Mouse (Mus musculus) CD4-positive, CD25-positive, alpha-beta regulatory T cell, adult 4 months (primary cell): ENCODE measurements around the gene Mllt6. TPM values are rescaled to one million over a fixed set of nuclear protein-coding genes. Genes with fewer than 3 reads are reported as not detected.
A peak's percentile ranks its signal among the peaks of the same experiment; 100 is the strongest.
"Not testable (repeated sequence)": the region's sequence is repeated elsewhere in the genome, so short reads cannot be mapped to it uniquely, and the experiment has no call there.

ENCODE experiments used
- ATAC-seq: one replicate; pipeline ENCODE4 v1.8.0; 2017
- polyA plus RNA-seq, 2 experiments: library from polyadenylated mRNA; unstranded; fragments of 100-300 nt; shearing (Covaris generic); gene quantifications; one replicate each; pipeline ENCODE4 v1.2.1; 2017

Mllt6 gene
- polyA plus RNA-seq, 2 experiments from 2014 or later = 8.0 to 14.1 TPM

- no peak for ATAC-seq
Observed at GRCm38 (mm10) chr11:97697199-97697890, 34.1 kb downstream of the Mllt6 start.

DNA sequence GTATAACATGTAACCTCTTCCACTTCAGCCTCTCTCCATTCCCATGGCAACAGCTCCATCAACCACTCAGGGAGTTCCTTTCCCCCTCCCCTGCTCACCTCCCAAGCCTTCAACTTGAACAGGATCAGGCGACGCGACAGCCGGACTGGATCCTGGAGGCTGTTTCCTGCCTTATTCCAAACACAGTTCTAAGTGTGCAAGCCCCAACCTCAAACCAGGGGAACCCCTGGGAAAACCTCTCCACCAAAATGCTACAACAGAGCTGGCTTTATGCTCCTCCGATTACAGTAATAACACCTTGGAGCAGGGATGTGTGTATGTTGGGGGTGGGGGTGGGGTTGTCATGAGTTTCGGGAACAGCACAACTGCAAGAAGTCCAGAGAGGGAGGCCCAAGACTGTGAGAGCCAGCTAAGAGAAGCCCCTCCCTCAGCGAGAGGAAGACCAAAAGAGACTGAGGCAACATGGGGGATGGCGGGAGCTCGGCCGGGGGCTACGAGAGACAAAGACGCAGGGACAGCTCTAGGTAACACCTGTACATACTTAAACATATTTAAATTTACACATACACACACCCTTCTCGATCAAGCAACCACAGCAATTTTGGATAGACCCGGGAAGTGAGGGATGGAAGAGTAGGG lies 34.8 kb downstream of the Mllt6 start:
- no peak for ATAC-seq

GRCm38 (mm10) chr11:97698741-97699611 lies 35.8 kb downstream of the Mllt6 start:
- ATAC-seq = no peak

DNA sequence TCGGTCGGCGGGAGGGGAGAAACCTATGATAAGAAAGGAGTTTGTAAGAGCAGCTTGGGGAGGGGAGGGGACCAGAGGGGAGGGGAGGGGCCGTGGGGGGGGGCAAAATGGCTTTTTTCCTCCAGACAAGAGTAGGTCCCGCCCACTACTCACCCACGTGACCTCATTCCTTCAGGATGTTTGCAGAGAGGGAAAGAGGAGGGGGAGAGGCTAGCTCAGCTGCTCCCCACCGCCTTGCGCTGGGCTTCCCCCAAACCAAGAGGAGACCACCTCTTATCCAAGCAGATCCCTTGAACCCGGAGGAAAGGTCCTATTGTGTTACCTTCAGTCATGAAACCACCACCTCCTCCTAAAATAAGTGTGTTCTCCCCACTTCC lies 36.4 kb downstream of the Mllt6 start:
- no peak for ATAC-seq

GRCm38 (mm10) chr11:97700003-97700745 lies 37.0 kb downstream of the Mllt6 start, which contains the start of gene Pcgf2:
Pcgf2 (minus strand) TSS chr11:97700497.
- peak; percentile 4 for ATAC-seq

GRCm38 (mm10) chr11:97700746-97701580 lies 37.7 kb downstream of the Mllt6 start:
- no peak for ATAC-seq

DNA sequence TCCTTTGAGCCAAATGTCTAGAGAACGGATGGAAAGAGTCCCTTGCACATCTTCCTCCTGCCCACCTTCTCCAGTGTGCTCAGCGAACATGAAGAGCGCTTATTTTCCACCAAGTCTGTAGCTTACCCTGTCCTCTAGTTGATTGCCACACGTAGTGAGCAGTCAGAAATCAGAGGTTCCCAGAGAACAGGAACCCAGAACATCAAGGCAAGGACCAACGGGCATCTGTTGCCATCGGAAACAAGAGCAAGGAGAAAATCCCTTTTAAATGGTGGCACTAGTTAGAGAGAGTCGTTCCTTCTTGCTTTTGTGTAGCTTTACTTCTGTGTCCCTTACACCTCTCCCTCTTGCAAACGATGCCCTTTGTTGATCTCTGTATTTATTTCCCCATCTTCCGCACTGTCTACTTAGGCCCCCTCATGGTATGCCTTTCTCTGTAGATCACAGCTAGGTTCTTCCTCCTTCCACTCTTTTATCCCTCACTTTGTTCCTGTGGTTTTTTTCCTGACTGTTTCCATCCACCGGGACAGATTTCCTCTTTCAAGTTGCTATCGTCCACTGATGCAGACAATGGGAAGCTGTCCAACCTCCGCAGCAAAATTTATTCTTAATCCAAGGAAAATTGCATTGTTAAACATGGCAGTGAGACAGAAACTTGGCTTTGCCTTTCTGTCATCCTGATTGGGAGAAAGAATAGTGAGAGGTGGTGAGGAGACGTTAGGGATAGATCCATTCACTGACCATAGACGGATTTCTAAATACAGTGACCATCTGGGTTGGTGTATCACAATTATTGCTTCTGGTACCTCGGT lies 38.6 kb downstream of the Mllt6 start:
- no peak for ATAC-seq

GRCm38 (mm10) chr11:97702393-97702745 lies 39.2 kb downstream of the Mllt6 start:
- peak; percentile 33 for ATAC-seq

- ATAC-seq = peak; percentile 90
Observed at GRCm38 (mm10) chr11:97703039-97703826, 40.0 kb downstream of the Mllt6 start, which contains the start of gene Psmb3. Psmb3 (plus strand) TSS chr11:97703399.

- not testable (repeated sequence) for ATAC-seq
Observed at GRCm38 (mm10) chr11:97710067-97710466, 46.9 kb downstream of the Mllt6 start.

GRCm38 (mm10) chr11:97711200-97711900 lies 48.1 kb downstream of the Mllt6 start:
- ATAC-seq = no peak

DNA sequence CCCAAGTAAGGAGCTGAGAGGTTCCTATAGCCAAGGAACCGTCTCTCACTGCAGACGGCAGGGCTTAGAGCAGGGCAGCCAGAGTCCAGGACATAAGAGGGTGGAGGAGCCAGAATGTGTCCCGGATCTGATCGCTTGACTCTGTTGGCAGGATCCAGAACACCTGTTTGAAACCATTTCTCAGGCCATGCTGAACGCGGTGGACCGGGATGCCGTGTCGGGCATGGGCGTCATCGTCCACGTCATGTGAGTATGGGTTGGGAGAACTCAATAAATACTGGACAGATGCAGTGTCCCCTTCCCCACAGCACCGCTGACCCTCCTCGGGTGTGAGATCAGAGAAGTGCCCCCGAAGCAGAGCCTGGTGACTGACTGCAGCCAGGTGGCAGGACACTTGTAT lies 49.1 kb downstream of the Mllt6 start:
- ATAC-seq = no peak

DNA sequence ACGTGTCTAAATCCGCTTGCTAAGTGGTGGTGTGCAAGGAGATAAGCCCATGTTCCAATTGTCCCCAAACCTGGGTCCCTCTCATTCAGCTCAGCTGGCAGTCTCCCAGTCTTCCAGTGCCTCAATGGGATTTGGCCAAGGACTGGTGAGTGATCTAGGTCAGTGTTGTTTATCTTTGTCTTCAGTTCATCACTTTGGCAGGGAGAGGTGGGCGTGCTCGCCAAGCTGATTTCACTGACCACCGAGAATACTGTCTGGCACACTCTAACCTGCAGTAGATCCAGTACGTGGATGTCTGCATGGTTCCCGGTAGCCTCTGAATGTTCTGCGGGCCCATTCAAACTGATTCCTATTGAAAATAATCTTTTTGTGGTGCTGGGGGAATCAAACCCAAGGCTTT lies 50.7 kb downstream of the Mllt6 start:
- ATAC-seq = no peak

GRCm38 (mm10) chr11:97714356-97714755 lies 51.1 kb downstream of the Mllt6 start:
- no peak for ATAC-seq

DNA sequence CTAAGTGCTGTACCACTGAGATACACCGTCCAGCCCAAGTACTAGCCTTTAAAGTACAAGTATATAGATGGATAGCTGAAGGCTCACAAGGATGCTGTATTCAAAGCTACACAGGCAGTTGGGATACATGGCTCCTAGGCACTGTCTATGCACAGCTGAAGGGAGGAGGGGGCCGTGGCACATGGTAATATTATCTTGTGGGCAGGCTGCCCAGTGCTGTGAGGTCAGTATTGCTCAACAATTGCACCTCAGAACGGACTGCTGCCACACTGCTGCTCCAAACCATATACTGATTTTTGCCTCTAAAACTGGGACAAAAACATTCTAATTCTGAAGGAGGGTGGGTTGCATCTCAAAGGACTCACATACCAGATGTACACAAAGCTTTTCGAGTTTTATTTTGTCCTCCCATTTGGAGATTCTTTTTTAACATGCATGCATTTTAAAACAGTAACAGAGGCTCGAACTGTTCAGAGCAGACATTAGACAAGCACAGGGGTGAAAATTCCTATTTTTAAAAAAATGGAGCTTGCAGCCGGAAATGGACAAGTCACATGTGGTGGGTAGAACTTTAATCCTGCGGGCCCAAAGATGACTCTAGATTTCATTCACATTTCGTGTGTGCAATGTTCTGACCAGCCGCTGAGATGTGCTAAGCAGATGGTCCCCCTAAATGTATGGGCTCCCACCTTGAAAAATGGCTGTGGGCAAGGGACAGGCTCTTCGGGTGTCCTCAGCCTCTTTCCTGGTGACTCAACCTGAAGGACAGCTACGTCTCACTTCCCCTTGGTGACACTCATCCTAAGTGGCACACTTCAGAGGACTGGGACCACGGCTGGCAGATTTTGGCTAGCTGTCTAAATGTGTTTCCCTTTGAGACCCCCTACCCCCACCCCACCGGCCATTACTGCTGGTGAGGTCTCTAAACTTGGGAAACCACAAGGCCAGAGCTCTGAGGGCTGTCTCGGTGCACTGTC lies 51.9 kb downstream of the Mllt6 start:
- ATAC-seq = no peak

GRCm38 (mm10) chr11:97716021-97716420 lies 52.8 kb downstream of the Mllt6 start:
- no peak for ATAC-seq

GRCm38 (mm10) chr11:97717369-97718280 lies 54.4 kb downstream of the Mllt6 start:
- no peak for ATAC-seq
